Mouse (Mus musculus) stomach, postnatal 0 days (tissue): ENCODE data around the gene Ccer2. TPM values are rescaled to one million over a fixed set of nuclear protein-coding genes. Genes with fewer than 3 reads are reported as not detected.
A peak's percentile ranks its signal among the peaks of the same experiment; 100 is the strongest.

Experiments
- ATAC-seq: fragments of 200-750 bp; cut with Nextera tagmentation; 2 replicates; pipeline ENCODE4 v1.8.0; 2017; ENCODE audit not compliant: low FRiP score, low TSS enrichment
- DNase-seq: peaks from one replicate; pipeline ENCODE4 v3.0.0-alpha.2; 2016; ENCODE audit warnings: low spot score
- H3K27ac ChIP-seq: fragments of 300-500 bp; sonication (generic); replicated peaks from 2 replicates; pipeline ENCODE4 v1.5.1; 2014; ENCODE audit warnings: mild to moderate bottlenecking, control low read depth
- H3K27me3 ChIP-seq: fragments of 300-500 bp; sonication (generic); 2 replicates; pipeline ENCODE4 v1.6.1; 2014; ENCODE audit warnings: low read length; ENCODE audit not compliant: control insufficient read depth, insufficient read depth
- H3K36me3 ChIP-seq: fragments of 300-500 bp; sonication (generic); 2 replicates; pipeline ENCODE4 v1.6.1; 2014; ENCODE audit warnings: low read length, mixed read lengths; ENCODE audit not compliant: control insufficient read depth, insufficient read depth
- H3K4me1 ChIP-seq: fragments of 300-500 bp; sonication (generic); replicated peaks from 2 replicates; pipeline ENCODE4 v1.6.1; 2014; ENCODE audit warnings: antibody characterized with exemption; ENCODE audit not compliant: control insufficient read depth, insufficient read depth
- H3K4me2 ChIP-seq: fragments of 300-500 bp; sonication (generic); replicated peaks from 2 replicates; pipeline ENCODE4 v1.6.1; 2014; ENCODE audit warnings: low read depth, mild to moderate bottlenecking, control low read depth, moderate library complexity
- H3K4me3 ChIP-seq: fragments of 300-500 bp; sonication (generic); 2 replicates; pipeline ENCODE4 v1.5.1; 2014; ENCODE audit warnings: low read depth, low read length, control low read depth
- H3K9ac ChIP-seq: fragments of 300-500 bp; sonication (generic); 2 replicates; pipeline ENCODE4 v1.6.1; 2014; ENCODE audit warnings: mild to moderate bottlenecking, low read length, control low read depth, mixed read lengths
- H3K9me3 ChIP-seq: fragments of 300-500 bp; sonication (generic); 2 replicates; pipeline ENCODE4 v1.6.1; 2016; ENCODE audit warnings: low read length; ENCODE audit not compliant: control insufficient read depth
- CTCF ChIP-seq: IDR thresholded peaks from 2 replicates; pipeline ENCODE4 v1.5.1; 2016; ENCODE audit warnings: antibody characterized with exemption, low read depth, mild to moderate bottlenecking, moderate library complexity
- EP300 ChIP-seq: optimal IDR thresholded peaks from 2 replicates; pipeline ENCODE3; 2016; ENCODE audit warnings: antibody characterized with exemption
- WGBS: fragments of 180-500 bp; shearing (Covaris S2); extraction: QIAGEN DNeasy Blood & Tissue Kit; methylation state at CpG from one replicate; pipeline ENCODE4 v1.1.7; 2014; 5-methylcytosine and 5-hydroxymethylcytosine counted together
- polyA plus RNA-seq: library from polyadenylated mRNA; unstranded; fragments of >200 nt; fragmentation: Nextera tagmentation; extraction: Ambion mirVana; gene quantifications from 2 replicates; pipeline ENCODE4 v1.2.1, GENCODE M21; 2015

Gene Ccer2
- polyA plus RNA-seq, 1 experiment from 2014 or later, result not detected

DNA sequence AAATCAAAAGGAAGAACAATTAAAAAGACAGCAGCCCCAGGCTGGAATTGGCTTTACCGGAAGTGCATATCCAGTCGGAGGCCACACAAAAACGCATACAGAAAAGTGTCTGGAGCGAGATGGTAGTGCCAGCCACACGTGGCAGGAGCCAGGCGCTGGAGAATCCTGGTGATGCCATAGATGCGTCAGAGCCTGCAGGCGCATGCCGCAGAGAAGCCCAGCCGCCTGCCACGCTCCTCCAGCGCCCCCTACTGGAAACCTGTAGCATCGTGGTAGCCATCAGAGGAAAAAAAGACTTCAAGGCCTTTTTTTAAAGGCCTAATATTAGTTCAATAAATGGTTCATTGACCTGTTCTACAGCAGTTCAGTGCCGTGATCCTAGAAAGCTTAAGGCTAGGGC, 29.4 kb upstream of the Ccer2 start:
- Histone ChIP-seq H3K27ac (no peak overlapping the region), H3K9me3 (no peaks in the 10 kb centered on the region), H3K4me2 (no peak overlapping the region), H3K27me3 (no peaks in the 10 kb centered on the region), H3K9ac (no peak overlapping the region), H3K4me1 (no peaks in the 10 kb centered on the region), H3K4me3 (no peak overlapping the region), H3K36me3 (no peaks in the 10 kb centered on the region)
- peak; percentile 85 for DNase-seq
- ATAC-seq, result peak; percentile 77
- no peak for TF ChIP-seq EP300
- peak; percentile 97 for TF ChIP-seq CTCF
- 8% methylated on average over 14 of the region's 14 CpGs for WGBS

DNA sequence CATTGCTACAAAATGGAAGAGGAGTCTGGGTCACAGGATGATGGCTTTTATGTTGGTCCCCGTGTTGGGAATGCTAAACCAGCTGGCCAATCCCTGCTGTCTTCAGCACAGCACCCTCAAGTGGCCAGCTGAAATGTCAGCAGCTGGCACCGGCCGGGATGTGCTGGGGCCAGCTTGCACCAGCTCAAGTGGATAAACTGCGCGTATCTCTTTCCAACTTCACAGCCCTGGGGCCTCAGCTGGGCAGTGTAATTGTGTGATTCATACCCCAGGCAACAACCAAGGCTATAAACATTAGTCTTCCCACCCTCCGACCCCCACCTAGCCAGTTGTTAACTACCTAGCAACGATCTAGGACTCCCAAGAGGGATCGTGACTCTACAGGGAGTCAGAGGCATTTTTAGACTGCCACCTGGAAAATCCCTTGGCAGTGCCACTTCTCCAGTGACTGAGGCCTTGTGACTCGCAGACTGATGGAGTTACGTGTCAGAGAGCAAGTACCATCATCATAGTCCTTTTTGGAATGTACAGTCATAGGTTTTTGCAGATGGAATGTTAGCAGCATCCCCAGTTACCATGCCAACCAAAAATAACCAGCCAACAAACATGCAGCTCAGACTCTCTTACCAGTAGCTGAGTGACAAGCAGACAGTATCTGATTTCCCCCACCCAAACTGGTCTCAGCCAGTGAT, 28.2 kb upstream of the Ccer2 start:
- 59% methylated on average over 10 of the region's 10 CpGs for WGBS
- no peak overlapping the region for H3K4me2 ChIP-seq
- H3K4me3 ChIP-seq, result no peak overlapping the region
- DNase-seq, result peak; percentile 33
- TF ChIP-seq CTCF (peak; percentile 62), EP300 (no peak)
- no peaks in the 10 kb centered on the region for H3K9me3 ChIP-seq
- no peaks in the 10 kb centered on the region for H3K27me3 ChIP-seq
- H3K9ac ChIP-seq, result no peak overlapping the region
- H3K36me3 ChIP-seq, result no peaks in the 10 kb centered on the region
- peaks cover 4% of the 10 kb centered on the region; the same call in 1 of the 2 replicates for H3K4me1 ChIP-seq
- 0 out of 2 replicates have a peak, but pooled peaks have one; percentile 27 for ATAC-seq
- no peak overlapping the region for H3K27ac ChIP-seq

DNA sequence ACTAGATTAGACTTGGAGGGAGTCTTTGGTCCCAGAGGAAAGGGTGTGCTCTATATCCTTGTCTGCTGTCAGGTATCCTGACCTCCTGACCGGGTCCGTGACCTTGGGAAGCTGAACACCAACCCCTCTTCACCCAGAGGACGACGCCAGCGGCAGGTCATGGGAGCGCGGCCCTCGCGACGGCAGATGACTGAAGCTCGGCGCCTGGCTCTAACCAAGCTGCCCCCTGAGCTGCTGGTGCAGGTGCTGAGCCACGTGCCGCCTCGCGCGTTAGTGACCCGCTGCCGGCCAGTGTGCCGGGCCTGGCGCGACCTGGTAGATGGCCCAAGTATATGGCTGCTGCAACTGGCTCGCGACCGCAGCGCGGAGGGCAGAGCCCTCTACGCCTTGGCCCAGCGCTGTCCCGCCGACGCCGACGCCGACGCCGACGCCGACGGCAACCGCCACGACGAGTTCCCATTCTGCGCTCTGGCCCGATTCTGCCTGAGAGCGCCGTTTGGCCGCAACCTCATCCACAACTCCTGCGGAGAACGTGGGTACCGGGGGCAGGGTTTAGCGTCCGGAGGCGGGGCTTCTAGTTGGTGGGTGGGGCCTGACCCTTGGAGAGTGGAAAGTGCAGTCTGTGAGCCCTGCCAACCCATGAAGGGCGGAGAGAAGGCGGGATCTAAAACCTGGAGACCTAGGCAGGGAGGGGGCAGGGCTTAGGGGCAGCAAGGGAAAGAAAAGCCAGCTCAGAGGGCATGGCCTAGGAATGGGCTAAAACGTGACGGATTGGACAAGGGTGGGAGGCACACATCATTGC, 23.4 kb upstream of the Ccer2 start:
- DNase-seq, result peak; percentile 88
- Histone ChIP-seq H3K4me3 (peak overlapping the region; percentile 34), H3K9me3 (no peaks in the 10 kb centered on the region), H3K27me3 (no peaks in the 10 kb centered on the region), H3K27ac (no peak overlapping the region), H3K4me2 (peak overlapping the region; percentile 66), H3K9ac (peak overlapping the region; percentile 41; the same call in 1 of the 2 replicates), H3K36me3 (no peaks in the 10 kb centered on the region; the same call in none of the 2 replicates), H3K4me1 (peaks cover 4% of the 10 kb centered on the region; the same call in 1 of the 2 replicates)
- peak; percentile 84 for ATAC-seq
- TF ChIP-seq EP300, result no peak
- no peak for TF ChIP-seq CTCF
- 7% methylated on average over 50 of the region's 58 CpGs for WGBS

DNA sequence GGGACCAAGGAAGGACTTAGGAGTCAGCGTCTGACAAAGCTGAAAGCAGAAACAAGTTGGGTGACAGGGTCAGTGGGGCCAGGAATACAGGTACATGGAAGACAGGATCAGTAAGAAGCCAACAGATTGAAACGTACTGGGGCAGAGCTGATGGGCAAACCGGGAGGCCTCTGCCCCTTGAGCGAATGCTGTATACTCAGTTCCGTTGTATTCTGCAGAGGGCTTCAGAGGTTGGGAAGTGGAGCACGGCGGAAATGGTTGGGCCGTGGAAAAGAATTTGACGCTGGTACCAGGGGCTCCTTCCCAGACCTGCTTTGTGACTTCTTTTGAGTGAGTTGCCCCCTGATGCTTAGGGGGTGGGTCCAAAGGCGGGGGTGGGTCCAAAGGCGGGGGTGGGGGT, 22.8 kb upstream of the Ccer2 start:
- Histone ChIP-seq H3K9ac (no peak overlapping the region), H3K4me3 (peak overlapping the region; percentile 34; the same call in 1 of the 2 replicates), H3K4me2 (peak overlapping the region; percentile 66), H3K36me3 (no peaks in the 10 kb centered on the region; the same call in none of the 2 replicates), H3K9me3 (no peaks in the 10 kb centered on the region), H3K27me3 (no peaks in the 10 kb centered on the region), H3K27ac (no peak overlapping the region), H3K4me1 (peaks cover 4% of the 10 kb centered on the region; the same call in 1 of the 2 replicates)
- TF ChIP-seq EP300, result no peak
- no peak for TF ChIP-seq CTCF
- peak; percentile 3; the same call in 1 of the 2 replicates for ATAC-seq
- DNase-seq, result no peak
- 24% methylated on average over 11 of the region's 11 CpGs for WGBS

DNA sequence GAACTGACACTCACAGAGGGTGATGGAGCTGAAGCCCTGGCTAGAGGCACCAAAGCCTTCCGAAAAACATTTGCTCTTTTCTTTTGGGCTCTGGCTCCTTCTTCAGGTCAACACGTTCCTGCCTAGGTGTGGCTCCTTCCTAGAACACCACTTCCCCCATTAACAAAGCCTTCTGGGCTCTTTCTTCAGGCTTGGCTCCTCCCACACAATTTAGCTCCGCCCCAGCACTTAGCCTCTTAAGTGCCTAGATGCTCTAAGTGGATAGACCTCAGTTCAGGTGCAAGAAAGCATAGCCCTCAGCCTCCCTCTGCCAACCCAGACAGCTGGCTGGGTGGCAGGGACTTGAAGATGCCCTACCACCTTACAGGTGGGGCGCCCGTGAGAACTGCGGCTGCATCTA, 20.3 kb upstream of the Ccer2 start:
- no peaks in the 10 kb centered on the region; the same call in none of the 2 replicates for H3K36me3 ChIP-seq

DNA sequence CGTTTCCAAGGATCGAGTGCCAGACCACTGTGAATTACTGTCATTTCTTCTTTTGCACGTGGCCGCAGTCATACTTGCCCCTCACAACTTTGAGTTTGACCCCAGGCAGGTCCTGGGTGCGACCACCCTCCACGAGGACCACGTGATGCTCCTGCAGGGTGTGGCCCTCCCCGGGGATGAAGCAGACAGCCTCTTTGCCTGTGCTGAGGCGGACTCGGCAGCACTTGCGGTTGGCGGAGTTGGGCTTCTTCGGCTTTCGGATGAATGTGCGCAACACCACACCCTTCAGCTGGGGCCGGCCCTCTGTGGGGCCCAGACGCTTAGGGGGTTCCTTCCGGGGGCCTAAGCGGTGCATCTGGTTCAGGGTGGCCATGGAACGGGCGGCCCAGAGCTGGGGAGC, 16.1 kb upstream of the Ccer2 start:
- TF ChIP-seq EP300 (no peak), CTCF (no peak)
- no peak for ATAC-seq
- Histone ChIP-seq H3K4me1 (no peaks in the 10 kb centered on the region), H3K9ac (no peak overlapping the region), H3K4me2 (no peak overlapping the region), H3K36me3 (no peaks in the 10 kb centered on the region; the same call in none of the 2 replicates), H3K4me3 (no peak overlapping the region), H3K9me3 (no peaks in the 10 kb centered on the region), H3K27me3 (no peaks in the 10 kb centered on the region), H3K27ac (no peak overlapping the region)
- DNase-seq, result no peak
- 93% methylated on average over 21 of the region's 21 CpGs for WGBS

More for the DNA sequence above, 20.3 kb upstream of the Ccer2 start:
- H3K4me1 ChIP-seq, result peaks cover 4% of the 10 kb centered on the region; the same call in 1 of the 2 replicates
- no peak overlapping the region for H3K9ac ChIP-seq
- H3K27ac ChIP-seq, result no peak overlapping the region
- H3K4me2 ChIP-seq, result no peak overlapping the region
- H3K27me3 ChIP-seq, result no peaks in the 10 kb centered on the region
- WGBS, result 73% methylated on average over 6 of the region's 6 CpGs
- no peak for ATAC-seq
- no peaks in the 10 kb centered on the region for H3K9me3 ChIP-seq
- H3K4me3 ChIP-seq, result no peak overlapping the region
- TF ChIP-seq EP300 (no peak), CTCF (no peak)
- no peak for DNase-seq
